Mouse (Mus musculus): ENCODE data around the gene Dusp27. TPM values are rescaled to one million over a fixed set of nuclear protein-coding genes. Genes with fewer than 3 reads are reported as not detected.

The Dusp27 gene
- total and polyA plus RNA-seq, 2 experiments from 2014 or later: 33.2 to 39.9 TPM

GRCm38 (mm10) chr1:166158664-166159063 is 30.9 kb upstream of the Dusp27 start:
- TF ChIP-seq CTCF (IDR thresholded peaks at IDR 0.05; ENCODE audit: low read depth) (no peak), EP300 (IDR thresholded peaks at IDR 0.05; ENCODE audit: low read depth) (no peak)
- H3K27me3 ChIP-seq (ENCODE audit: control insufficient read depth, insufficient read depth, low read length): peaks cover 33% of the 10 kb centered on the region
- H3K9me3 ChIP-seq (replicated peaks; ENCODE audit: control insufficient read depth, low read length): no peaks in the 10 kb centered on the region
- DNase-seq (ENCODE audit: low spot score) (no peak), ATAC-seq (ENCODE audit: insufficient read depth, low read depth) (no peak)
- H3K9ac ChIP-seq (replicated peaks; ENCODE audit: low read depth, low read length): no peak overlapping the region
- H3K4me3 ChIP-seq (ENCODE audit: low read depth, low read length): no peak overlapping the region
- no peak overlapping the region for H3K27ac ChIP-seq (ENCODE audit: low read depth)
- WGBS: 49% methylated on average over 9 of the region's 9 CpGs
- H3K4me2 ChIP-seq (ENCODE audit: low read depth, low read length): no peak overlapping the region
- H3K4me1 ChIP-seq (ENCODE audit: control insufficient read depth, insufficient read depth): no peaks in the 10 kb centered on the region
- H3K36me3 ChIP-seq (replicated peaks; ENCODE audit: control insufficient read depth, insufficient read depth, low read length): no peaks in the 10 kb centered on the region

DNA sequence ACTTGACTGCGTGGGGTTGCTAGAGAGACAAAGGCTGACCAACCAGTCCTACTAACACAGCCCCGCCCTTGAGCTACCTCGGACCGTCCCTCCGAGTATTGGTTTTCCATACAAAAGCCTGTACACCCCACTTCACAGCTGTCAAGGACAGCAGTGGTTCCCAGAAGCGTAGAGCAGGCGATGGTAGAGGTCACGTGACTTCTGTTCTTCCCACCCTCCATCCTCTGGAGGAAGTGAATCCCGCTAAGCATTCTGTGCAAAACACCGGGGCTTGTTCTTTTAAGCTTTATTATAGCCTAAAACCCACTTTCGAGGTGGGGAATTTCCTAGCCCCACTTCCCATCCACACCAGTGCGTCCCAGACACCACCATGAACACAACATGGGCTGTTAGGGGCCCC is 30.0 kb upstream of the Dusp27 start:
- 78% methylated on average over 12 of the region's 12 CpGs for WGBS
- Histone ChIP-seq H3K9ac (replicated peaks; ENCODE audit: low read depth, low read length) (no peak overlapping the region), H3K27ac (ENCODE audit: low read depth) (no peak overlapping the region), H3K27me3 (ENCODE audit: control insufficient read depth, insufficient read depth, low read length) (peaks cover 29% of the 10 kb centered on the region), H3K4me2 (ENCODE audit: low read depth, low read length) (no peak overlapping the region), H3K36me3 (replicated peaks; ENCODE audit: control insufficient read depth, insufficient read depth, low read length) (no peaks in the 10 kb centered on the region), H3K9me3 (replicated peaks; ENCODE audit: control insufficient read depth, low read length) (no peaks in the 10 kb centered on the region), H3K4me3 (ENCODE audit: low read depth, low read length) (no peak overlapping the region), H3K4me1 (ENCODE audit: control insufficient read depth, insufficient read depth) (no peaks in the 10 kb centered on the region)
- ATAC-seq (ENCODE audit: insufficient read depth, low read depth) (no peak), DNase-seq (ENCODE audit: low spot score) (no peak)
- TF ChIP-seq EP300 (IDR thresholded peaks at IDR 0.05; ENCODE audit: low read depth): no peak
- TF ChIP-seq CTCF (IDR thresholded peaks at IDR 0.05; ENCODE audit: low read depth): no peak

DNA sequence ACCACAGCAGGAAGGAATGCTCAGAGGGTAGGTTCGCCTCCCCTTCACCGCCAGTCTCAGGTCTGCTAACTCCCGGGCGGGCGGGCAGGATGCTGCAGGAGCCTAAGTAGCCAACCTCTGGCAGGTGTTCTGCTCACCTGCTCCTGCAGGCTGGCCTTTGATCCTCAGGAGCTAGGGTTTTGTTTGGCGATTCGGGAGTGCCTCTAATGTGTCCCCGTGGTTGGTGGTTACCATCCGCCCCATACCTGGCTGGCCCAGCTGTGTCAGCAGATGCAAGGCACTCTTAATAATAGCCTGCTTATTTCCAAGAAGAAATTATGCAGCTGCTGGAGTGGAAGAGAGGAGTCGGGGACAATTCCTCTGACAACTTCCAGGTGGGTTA is 27.4 kb upstream of the Dusp27 start:
- Histone ChIP-seq H3K4me2 (ENCODE audit: low read depth, low read length) (no peak overlapping the region), H3K36me3 (replicated peaks; ENCODE audit: control insufficient read depth, insufficient read depth, low read length) (no peaks in the 10 kb centered on the region), H3K27me3 (ENCODE audit: control insufficient read depth, insufficient read depth, low read length) (peaks cover 24% of the 10 kb centered on the region), H3K27ac (ENCODE audit: low read depth) (no peak overlapping the region), H3K4me3 (ENCODE audit: low read depth, low read length) (no peak overlapping the region), H3K9ac (replicated peaks; ENCODE audit: low read depth, low read length) (no peak overlapping the region), H3K9me3 (replicated peaks; ENCODE audit: control insufficient read depth, low read length) (no peaks in the 10 kb centered on the region), H3K4me1 (ENCODE audit: control insufficient read depth, insufficient read depth) (no peaks in the 10 kb centered on the region)
- DNase-seq (ENCODE audit: low spot score) (no peak), ATAC-seq (ENCODE audit: insufficient read depth, low read depth) (no peak)
- 18% methylated on average over 10 of the region's 10 CpGs for WGBS
- TF ChIP-seq EP300 (IDR thresholded peaks at IDR 0.05; ENCODE audit: low read depth) (no peak), CTCF (IDR thresholded peaks at IDR 0.05; ENCODE audit: low read depth) (no peak)

DNA sequence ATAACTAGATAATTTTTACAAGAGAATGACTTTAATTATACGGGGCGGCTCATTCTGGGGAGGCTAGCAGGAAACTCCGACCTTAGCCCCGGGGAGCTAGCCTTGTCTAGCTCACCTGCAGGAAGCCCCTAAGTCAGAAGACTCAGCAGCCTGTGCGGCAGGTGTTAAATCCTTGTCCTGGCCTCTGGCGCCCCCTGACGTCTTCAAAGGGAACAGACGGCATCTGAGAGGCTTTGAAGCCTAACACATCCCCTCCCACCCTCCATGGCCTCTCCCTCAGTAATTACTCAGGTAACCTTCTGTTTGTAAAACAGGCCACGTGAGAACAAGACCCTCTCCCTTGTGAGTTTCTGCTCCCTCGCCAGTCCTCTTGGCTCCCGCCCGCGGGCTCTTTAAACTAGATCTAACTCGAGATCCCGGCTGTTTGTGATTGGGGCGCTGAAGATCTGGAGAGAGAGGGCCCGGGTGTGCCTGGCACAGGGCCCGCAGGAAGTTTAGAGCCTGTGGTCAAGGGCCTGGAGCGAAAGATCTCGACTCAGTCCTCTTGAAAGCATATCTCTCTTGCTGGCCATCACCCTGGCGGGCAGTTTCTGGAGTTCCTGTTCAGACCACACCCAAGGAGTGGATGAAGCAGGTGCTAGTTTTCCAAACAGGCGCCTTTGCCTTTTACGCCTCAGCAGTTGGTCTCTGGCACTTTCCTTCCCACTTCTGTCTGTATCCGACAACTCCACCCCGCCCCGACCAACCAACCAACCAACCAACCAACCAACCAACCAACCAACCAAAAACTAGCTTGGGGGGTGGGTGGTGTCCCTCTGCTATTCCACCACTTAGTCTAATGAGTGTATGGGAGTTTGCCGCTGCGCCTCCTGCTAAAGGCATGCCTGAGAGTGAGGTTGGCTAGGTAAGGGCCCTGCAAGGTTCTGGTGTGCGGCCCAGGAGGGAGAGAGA is 26.7 kb upstream of the Dusp27 start:
- DNase-seq (ENCODE audit: low spot score) (peak; percentile 79), ATAC-seq (ENCODE audit: insufficient read depth, low read depth) (peak; percentile 47; the same call in 1 of the 2 replicates)
- H3K9me3 ChIP-seq (replicated peaks; ENCODE audit: control insufficient read depth, low read length): no peaks in the 10 kb centered on the region
- TF ChIP-seq CTCF (IDR thresholded peaks at IDR 0.05; ENCODE audit: low read depth) (peak; percentile 89), EP300 (IDR thresholded peaks at IDR 0.05; ENCODE audit: low read depth) (no peak)
- H3K4me1 ChIP-seq (ENCODE audit: control insufficient read depth, insufficient read depth): no peaks in the 10 kb centered on the region
- 6% methylated on average over 29 of the region's 29 CpGs for WGBS
- H3K9ac ChIP-seq (replicated peaks; ENCODE audit: low read depth, low read length): no peak overlapping the region
- peak overlapping the region; percentile 29 for H3K4me2 ChIP-seq (ENCODE audit: low read depth, low read length)
- no peaks in the 10 kb centered on the region for H3K36me3 ChIP-seq (replicated peaks; ENCODE audit: control insufficient read depth, insufficient read depth, low read length)
- no peak overlapping the region for H3K27ac ChIP-seq (ENCODE audit: low read depth)
- H3K27me3 ChIP-seq (ENCODE audit: control insufficient read depth, insufficient read depth, low read length): peaks cover 22% of the 10 kb centered on the region
- H3K4me3 ChIP-seq (ENCODE audit: low read depth, low read length): no peak overlapping the region

DNA sequence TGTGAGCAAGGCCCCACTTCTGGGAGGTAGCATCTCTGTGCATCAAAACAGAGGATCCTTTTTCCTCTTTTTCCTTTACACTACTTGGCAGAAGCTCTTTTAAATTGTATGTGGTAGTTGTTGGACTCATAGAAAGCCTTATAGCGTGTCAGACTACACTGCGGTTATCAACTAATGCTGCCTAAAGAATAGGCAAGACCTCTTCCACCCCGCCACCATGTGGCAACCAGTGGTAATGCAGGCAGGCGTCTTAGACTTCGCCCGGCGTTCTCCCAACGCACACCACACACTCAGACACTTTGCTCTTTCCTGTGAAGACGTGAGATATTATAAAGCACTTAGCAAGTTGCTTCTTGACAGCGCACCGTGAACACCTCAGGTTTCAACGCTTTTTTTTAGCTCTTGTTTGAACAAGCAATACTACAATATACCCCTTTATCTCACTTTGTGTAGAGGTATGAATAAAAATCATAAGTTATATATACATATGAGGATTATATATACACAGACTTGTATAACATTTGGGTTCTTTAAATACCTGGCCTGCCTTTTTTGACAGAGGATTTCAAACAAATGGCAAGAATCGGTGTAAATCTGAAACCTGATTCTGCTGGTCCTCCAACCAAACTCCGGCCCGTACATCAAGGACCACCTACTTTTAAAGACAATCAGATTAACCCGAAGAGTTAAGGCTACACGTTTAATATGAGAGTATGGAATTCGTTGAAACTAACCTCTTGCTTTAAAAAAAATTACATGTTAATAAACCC is 25.8 kb upstream of the Dusp27 start:
- Histone ChIP-seq H3K27ac (ENCODE audit: low read depth) (no peak overlapping the region), H3K9ac (replicated peaks; ENCODE audit: low read depth, low read length) (no peak overlapping the region), H3K4me1 (ENCODE audit: control insufficient read depth, insufficient read depth) (no peaks in the 10 kb centered on the region), H3K4me3 (ENCODE audit: low read depth, low read length) (no peak overlapping the region), H3K27me3 (ENCODE audit: control insufficient read depth, insufficient read depth, low read length) (peaks cover 14% of the 10 kb centered on the region), H3K4me2 (ENCODE audit: low read depth, low read length) (peak overlapping the region; percentile 16; the same call in 1 of the 2 replicates), H3K36me3 (replicated peaks; ENCODE audit: control insufficient read depth, insufficient read depth, low read length) (no peaks in the 10 kb centered on the region), H3K9me3 (replicated peaks; ENCODE audit: control insufficient read depth, low read length) (no peaks in the 10 kb centered on the region)
- ATAC-seq (ENCODE audit: insufficient read depth, low read depth) (peak; percentile 49; the same call in 1 of the 2 replicates), DNase-seq (ENCODE audit: low spot score) (peak; percentile 79)
- WGBS: 13% methylated on average over 18 of the region's 18 CpGs
- TF ChIP-seq CTCF (IDR thresholded peaks at IDR 0.05; ENCODE audit: low read depth) (peak; percentile 98), EP300 (IDR thresholded peaks at IDR 0.05; ENCODE audit: low read depth) (no peak)

All from heart, postnatal 0 days (tissue).